Mouse (Mus musculus) megakaryocyte, embryonic 14.5 days (primary cell): ENCODE results near the gene Gm6592.

Experiments
- FLI1 ChIP-seq: IDR thresholded peaks from 2 replicates; pipeline ENCODE4 v1.6.1; 2012; ENCODE audit warnings: low read length, inconsistent platforms, mixed read lengths
- GATA1 ChIP-seq: IDR thresholded peaks from 3 replicates; pipeline ENCODE4 v1.6.1; 2012; ENCODE audit warnings: mixed read lengths, low read length, inconsistent platforms, borderline replicate concordance

DNA sequence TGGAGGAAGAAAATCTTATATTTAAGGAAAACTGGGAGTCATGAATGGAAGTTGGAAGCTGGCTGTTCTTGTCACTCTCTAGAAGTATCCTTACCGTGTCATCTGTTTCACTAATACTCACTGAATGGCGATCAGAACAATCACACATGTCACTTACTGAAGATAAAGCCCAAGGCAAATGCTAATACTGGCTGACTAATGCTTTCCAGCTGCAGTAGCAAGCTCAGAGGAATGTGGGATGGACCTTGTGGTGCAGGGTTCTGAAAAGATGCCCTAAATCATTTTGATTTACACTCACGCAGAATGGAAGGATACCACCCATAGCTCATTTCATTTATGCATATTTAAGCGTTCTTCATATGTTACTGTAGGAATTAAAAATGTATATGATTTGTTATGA, 40.5 kb downstream of the Gm6592 start:
- TF ChIP-seq FLI1 (no peak), GATA1 (no peak)
